Mouse (Mus musculus) retina, postnatal 7 days (tissue): Measurements from ENCODE around the gene Ccdc89.

Source experiments
- DNase-seq: peaks from one replicate; pipeline ENCODE4 v3.0.0-alpha.2; 2012; ENCODE audit warnings: low read depth, low spot score

The Ccdc89 gene

GRCm38 (mm10) chr7:90426020-90427001 is at the start of gene Ccdc89:
Ccdc89 (plus strand) TSS chr7:90426577.
- peak; percentile 67 for DNase-seq

DNA sequence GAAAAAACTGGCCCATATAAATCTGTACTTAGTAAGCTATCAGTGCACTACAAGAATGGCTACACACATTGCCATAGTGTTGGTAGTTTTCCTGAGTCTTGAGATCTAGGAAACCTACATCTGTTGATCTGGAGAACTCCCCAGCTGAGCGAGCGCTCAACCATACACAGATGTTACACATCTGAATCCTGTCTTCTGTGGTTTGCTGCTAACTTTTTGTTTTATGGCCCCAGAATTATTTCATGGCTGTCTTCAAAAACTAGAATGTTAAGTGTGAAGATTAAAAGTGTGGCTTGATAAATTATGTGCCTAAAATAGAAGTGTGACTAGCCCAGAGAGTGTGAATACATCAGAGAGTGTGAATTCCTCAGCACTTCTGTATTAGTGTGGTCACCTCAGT is 42.0 kb upstream of the Ccdc89 start:
- no peak for DNase-seq

DNA sequence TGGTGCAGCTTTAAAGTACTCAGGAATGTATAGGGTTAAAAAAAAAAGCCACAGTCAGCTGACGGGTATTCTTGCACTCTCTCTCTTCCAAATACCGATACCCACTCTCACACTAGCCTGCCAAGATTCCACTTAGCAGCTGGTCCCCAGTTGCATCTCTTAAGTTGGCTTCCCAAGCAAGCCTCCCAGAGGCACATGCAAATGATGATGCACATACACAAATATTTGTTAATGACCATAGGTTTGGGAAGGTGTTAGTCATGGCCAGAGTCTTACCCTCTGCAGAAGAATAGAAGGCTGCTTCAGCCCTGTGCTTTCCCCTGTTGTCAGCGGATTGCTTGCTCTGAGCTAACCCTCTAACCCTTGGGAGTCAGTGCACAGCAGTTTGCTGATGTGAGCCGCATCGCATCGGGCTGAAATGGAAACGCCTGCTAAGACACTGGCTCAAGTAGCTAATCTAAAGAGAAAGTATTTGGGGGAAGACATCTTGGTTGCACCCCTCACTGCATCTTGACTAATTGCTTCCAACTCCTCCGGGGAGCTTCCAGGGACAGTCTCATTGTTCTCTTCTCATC is 39.4 kb upstream of the Ccdc89 start:
- no peak for DNase-seq

- DNase-seq: no peak
Observed at GRCm38 (mm10) chr7:90389765-90390164, 36.6 kb upstream of the Ccdc89 start.

DNA sequence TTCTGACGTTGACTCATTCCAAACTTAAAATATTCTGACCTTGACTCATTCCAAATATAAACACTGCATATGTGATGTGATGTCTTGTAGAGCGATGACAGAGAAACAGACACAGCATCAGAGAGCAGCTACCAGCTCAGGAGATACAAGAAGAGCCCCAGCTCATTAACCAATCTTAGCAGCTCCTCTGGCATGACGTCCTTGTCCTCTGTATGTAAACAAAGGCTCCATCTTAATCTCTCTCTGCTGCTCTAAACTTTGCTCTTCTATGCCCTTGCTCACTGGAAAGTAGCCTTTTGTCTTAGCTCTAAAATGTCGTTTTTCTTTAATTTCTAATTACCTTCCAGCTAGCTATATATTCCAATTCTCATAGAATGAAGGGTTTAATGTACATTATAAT is 31.3 kb upstream of the Ccdc89 start:
- no peak for DNase-seq

DNA sequence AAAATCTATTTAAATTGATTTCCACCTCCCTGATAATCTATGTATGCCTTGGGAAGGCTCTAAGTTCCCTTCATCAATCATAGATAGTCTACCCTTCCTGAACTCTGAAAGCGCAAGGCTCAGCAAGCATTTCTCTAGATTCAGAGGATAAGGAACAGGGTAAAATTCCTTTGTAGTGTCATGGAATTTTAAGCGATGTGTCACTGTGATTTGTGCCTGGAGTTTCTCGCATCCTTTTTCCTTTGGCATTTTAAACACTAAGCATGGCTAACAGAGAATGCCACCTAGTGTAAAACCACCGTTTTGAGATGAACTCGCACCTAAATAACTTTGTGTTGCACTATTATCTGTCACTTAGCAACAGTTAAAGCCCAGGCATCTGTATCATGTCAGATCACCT is 30.4 kb upstream of the Ccdc89 start:
- DNase-seq: no peak

- peak; percentile 47 for DNase-seq
Observed at GRCm38 (mm10) chr7:90409934-90410333, 16.4 kb upstream of the Ccdc89 start.

- no peak for DNase-seq
Observed at GRCm38 (mm10) chr7:90427006-90427405, 629 bp downstream of the Ccdc89 start.

DNA sequence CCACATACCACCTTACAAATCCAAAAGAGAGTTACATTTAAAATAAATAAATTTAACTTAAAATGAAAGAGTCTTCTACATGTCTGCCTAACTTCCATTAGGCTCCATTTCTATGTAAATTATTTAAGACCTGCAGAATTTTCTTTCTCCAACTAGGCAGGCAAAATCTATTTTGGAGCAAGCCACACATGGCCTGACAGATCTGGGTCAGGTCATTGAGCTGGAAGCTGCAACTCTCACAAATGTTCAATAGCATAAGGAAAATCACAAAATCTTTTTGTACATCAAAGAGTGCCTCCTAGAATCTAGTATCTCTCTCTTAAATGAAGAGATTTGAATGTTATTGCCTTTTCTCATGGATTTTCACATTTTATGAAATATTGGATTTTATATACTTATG is 5.8 kb downstream of the Ccdc89 start:
- no peak for DNase-seq

DNA sequence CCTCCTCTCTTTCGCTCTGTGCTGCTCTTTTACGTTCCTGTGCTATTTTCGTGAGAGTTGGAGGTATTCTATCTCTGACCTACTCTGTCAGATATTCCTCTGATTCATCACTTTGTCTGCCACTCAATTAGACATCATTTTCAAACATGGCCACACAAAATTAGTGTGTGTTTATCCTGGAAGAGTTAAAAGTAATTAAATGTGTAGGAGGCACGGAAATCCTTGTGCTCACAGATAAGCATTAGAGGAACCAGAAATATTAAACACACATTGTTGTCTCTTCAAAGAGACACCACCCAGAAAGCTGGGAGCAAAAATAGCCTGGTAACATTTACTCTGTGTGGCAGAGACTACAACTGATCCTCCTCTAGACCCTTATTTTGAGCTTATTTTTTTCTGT is 13.7 kb downstream of the Ccdc89 start:
- DNase-seq: no peak

DNA sequence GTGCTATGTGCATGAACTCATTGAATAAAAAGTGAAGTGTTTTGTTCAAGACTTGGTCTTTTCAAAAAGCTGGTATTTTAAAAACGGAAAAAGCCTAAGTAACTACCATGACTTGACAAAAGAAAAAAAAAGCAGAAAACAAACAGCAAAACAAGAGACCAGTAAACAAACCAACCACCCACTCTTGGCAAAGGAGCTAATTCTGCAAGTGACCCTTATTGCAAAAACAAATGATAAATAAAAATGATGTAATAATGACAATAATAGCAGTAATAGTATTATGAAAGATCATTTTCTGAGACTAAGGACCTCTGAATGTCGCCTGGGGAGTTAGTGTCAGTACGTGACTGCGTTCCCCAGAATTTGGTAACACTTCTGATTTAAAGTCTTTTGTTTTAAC is 15.7 kb downstream of the Ccdc89 start:
- no peak for DNase-seq

DNA sequence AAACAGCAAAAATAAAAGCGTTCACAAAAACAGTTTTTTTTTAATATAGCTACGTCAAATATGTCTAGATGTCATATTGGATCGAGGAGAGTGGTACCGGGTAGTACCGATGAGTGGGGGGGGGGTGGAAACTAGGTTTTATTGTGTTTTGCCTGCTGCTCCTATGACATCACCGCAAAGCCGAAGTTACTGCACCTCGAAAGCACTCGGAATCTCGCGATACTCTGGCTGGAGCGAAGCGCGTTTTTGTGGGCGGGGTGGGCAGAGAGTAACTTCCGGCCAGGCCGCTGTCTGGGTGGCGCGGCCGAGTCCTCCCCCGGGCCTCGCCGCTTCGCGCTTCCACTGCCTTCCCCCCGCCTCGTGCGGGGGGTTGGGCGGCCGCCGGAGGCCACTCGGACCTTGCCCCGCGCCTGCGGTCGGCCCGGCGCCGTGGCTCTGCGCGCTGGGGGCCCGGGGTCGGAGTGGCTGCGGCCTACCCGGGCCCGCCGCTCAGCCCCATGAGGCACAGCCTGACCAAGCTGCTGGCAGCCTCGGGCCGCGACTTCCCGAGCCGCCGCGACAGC is 16.2 kb downstream of the Ccdc89 start, which contains the start of gene Crebzf:
TSS of gene Crebzf (plus strand) at position 212 of the 563 bp plus-strand sequence.
- DNase-seq: peak; percentile 95

DNA sequence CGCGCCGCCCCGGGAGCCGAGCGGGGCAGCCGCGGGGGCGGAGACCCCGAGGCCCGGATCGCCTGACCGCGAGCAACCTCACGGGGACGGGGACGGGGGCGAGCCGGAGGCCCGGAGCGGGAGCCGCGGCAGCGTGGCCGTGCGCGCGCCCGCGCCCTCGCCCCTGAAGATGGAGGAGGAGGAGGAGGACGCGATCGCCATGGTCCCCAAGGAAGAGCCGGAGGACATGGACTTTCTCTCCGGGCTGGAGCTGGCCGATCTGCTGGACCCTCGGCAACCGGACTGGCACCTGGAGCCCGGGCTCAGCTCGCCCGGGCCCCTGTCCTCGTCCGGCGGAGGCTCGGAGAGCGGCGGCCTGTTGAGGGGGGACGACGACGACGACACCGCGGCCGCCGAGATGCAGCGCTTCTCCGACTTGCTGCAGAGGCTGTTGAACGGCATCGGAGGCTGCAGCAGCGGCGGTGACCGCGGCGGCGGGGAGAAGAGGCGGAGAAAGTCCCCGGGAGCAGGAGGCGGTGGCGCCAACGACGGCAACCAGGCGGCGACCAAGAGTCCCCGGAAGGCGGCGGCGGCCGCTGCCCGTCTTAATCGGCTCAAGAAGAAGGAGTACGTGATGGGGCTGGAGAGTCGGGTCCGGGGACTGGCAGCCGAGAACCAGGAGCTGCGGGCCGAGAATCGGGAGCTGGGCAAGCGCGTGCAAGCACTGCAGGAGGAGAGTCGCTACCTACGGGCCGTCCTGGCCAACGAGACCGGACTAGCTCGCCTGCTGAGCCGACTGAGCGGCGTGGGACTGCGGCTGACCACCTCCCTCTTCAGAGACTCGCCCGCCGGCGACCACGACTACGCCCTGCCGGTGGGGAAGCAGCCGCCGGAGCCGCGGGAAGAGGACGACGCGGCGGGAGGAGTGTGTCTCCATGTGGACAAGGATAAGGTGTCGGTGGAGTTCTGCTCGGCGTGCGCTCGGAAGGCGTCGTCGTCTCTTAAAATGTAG is 17.0 kb downstream of the Ccdc89 start:
- DNase-seq: peak; percentile 72

- no peak for DNase-seq
Observed at GRCm38 (mm10) chr7:90444206-90444605, 17.8 kb downstream of the Ccdc89 start.

DNA sequence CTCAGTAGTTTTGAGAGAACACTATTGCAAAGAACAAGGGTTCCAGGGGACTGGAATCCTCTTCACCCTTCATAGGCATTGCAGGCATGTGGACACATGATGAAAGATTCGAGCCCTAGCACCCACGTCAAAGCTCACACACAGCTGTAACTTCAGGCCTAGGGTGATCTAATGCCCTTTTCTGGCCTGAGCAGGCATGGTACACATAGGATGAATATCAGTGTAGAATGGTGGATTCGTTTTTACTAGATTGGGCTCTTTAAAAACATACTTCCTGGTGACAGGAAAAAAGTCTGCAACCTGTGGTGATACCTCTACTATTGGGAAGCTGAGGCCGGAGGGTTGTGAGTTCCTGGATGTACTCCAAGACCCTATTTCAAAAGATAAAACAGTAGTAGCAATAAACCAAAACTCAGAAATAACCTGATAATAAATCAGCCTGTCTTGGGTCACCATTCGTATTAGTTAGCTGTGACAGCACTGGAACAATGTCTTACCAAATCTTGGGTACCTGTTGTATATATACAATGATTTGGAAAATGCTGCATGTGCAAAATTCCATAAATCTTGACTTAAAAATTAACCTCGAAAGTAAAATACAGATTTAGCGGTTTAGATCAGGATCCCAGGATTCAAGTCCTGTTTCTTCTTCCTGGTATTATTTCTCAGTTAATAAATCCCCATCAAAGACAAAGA is 29.9 kb downstream of the Ccdc89 start:
- DNase-seq: no peak

DNA sequence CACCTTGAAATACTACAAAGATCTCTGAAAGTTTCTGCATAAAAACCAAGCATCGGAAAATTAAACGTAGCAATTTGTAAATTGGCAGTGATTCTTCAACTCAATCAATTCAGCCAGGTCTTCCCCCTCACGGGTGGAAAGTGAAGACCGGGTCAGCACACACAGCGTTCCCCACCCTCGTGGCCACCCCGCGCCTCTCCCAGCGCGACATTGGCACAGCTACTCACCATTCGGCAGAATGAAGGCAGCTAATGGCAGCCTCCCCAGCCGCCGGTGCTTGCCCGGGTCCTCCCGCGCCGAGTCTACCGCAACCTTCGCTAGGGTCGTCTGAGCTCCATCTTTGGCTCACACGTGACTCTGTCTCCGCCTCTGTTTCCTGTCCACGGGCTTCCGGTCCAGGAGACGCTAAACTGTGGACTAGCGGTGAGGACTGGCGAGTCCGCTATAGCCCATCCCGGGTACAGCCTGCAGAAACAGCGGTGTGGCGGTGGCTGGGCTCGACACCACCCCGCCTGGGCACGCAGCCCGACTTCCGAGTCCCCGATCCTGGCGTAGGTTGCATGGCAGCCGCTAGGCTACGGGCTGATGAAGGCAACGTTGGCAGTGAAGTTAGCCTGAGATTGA is 30.6 kb downstream of the Ccdc89 start, which contains the start of gene Tmem126a:
TSS of gene Tmem126a (minus strand) at position 385 of the 624 bp plus-strand sequence.
- DNase-seq: peak; percentile 81

- no peak for DNase-seq
Observed at GRCm38 (mm10) chr7:90457517-90457916, 31.1 kb downstream of the Ccdc89 start.

- DNase-seq: no peak
Observed at GRCm38 (mm10) chr7:90460330-90460729, 34.0 kb downstream of the Ccdc89 start.

DNA sequence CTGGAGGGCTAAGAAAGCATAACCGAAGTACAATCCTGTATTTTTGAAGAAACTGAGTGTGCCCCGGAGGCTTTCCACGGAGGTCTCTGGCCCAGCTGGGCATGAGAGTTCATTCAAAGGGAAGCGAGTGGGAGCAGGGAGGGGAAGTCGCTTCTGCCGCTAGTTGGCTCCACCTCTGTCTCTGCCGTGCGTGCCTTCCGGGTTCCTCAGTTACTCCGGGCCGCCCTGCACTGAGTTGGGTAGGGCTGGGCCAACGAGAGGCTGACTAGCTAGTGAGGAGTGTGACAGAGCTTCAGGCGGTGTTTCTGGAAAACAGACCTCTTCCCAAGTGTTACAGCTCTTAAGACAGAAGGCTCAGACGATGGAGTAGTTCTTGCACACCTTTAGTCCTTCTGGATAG is 34.6 kb downstream of the Ccdc89 start:
- no peak for DNase-seq

- no peak for DNase-seq
Observed at GRCm38 (mm10) chr7:90461441-90461840, 35.1 kb downstream of the Ccdc89 start.
